Mouse (Mus musculus) heart, adult 11 months (tissue): ENCODE data around the gene Git2.

Experiments used
- DNase-seq: peaks from one replicate; pipeline ENCODE4 v3.0.0; 2022

The Git2 gene

DNA sequence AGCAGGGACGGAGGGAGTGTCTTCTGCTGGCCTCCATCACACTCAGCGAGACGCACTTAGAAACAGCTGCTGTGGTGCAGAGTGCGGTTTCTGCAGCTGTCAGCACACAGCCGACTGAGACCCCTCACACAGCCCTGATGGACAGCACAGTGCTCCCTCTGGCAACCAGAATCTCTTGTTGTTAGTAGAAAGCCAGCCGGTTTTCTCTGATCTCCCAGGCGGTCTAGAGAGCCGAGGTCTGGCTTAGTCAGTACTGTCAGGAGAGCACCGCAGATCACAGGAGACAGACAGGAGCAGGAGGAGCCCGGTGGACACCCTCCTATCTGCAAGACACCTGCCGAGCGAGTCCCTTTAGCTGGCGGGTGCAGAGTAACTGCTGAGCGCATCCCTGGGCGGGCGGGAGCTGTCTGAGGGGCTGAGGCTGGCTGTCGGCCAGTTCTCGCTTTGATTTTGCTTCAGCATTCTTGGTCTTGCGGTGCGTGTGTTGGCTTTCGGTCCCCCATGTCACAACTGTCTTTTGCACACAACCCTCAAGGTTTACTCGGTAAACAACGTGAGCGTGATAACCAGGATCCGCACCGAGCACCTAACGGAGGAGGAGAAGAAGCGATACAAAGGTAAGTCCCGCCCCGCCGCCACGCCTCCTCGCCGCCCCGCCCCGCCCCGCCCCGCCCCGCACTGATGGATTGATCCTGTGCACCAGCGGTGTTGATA lies 21.1 kb upstream of the Git2 start:
- DNase-seq: peak; percentile 91

GRCm38 (mm10) chr5:114795653-114796052 lies 20.3 kb upstream of the Git2 start:
- no peak for DNase-seq

DNA sequence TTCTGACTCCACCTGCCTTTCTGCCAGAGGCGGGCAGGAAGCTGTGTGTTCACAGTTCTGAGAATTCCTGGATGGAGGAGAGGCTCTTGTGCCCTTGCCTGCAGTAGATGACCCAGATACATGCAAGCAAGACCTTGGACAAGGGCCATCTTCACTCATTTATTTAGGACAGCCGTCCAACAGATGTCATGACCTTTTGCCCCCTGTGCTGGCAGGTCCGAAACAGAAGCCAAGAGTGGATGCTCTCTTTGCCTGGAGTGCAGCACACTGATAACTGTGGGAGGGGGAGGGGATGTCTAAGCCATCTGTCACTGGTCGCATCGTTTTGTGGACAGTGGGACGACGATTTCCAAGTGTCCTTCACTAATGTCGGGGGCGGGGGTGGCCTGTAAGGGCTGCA lies 19.9 kb upstream of the Git2 start:
- DNase-seq: no peak

DNA sequence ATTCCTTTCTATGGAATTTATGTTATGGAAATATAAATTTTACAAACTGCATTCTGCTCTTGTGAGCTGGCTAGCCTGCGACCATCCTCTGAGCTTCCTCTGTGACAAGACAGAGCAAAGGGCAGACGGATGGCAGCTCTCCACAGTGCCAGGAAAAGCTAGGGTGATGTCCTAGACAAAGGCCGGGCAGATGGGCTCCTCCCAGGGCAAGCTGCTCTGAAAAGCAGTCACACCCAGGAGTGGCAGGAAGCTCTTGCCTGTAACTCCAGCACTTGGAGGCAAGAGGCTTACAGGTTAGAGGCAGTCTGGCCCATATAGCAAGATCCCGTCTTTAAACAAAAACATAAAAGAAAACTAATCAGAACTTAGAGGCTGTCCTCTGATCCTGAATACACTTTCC lies 19.3 kb upstream of the Git2 start:
- DNase-seq: no peak

DNA sequence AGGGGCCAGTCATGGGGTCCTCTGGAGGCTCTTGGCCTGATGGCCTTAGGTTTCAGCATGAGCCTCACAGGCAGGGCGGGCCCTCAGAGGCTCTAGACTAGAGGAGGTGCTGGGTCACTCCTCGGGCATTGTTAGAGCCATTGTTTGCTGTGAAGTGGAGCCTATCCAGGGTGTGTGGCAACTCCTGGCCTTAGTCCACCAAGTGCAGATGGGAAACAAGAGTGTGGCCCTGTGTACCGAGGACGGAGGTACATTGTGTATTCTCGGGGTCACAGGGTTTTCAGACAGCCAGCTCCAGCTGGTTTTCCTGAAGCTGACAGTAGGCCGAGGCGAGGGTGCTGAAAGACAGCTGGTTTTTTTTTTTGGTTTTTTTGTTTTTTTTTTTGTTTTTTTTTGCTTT lies 18.0 kb upstream of the Git2 start:
- peak; percentile 98 for DNase-seq

GRCm38 (mm10) chr5:114785196-114785595 lies 9.9 kb upstream of the Git2 start:
- DNase-seq: no peak

DNA sequence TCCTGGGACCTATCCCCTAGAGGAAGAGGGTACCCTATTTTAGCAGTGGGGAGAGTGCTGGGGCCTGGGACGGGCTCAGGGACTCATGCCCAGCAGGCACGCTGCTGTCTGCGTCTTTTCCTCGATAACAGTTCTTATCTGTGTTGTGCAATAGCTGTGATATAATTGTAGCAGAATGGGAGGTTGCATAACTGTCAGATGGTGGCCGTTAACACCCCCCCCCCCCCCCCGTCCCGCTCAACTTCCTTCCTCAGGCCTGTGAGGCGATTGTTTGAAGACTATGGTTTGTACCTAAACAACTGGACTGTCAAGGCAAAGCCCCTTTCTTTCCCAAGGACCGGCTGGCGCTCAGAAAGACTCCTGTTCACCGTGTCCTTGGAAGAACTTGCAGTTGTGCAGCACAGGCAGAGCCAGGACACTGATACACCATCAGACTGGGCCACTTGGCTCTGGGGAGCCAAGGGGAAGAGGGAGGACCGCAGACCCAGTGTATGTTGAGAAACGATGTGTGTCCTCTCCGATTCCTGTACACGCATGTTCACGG lies 9.4 kb upstream of the Git2 start:
- DNase-seq: peak; percentile 98

DNA sequence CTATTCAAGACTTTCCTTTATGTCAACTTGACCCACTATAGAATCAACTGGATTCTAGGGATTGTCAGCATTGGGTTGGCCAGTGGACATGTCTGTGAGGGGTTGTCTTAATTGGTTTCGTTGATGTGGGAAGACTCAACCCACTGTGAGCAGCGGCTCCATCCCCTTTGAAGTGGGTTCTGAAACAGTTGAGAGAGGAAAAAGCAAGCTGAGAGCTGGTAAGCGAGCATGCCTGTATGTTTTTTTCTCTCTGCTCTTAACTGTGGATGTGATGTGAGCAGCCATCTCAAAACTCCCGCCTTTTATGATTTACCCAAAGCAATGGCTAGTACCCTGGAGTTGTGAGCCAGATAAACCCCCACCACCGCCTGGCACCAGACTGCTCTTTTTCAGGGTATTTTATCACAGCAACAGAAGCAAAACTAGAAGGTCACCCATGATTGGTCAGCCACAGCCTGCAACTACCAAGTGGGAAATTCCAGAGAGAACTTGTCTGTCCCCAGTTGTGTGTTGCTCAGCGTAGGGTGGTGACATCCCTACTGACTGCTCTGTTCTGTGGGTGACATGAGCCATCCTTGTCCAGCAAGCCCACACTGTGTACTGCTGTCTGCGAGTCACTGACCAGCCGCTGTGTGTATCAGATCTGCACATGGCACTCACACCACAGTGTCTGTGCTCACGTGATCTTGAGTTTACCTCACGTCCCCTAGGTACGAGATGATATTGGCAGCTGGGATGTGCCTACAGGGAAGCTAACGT lies 8.3 kb upstream of the Git2 start:
- peak; percentile 94 for DNase-seq

GRCm38 (mm10) chr5:114782991-114783390 lies 7.7 kb upstream of the Git2 start:
- no peak for DNase-seq

DNA sequence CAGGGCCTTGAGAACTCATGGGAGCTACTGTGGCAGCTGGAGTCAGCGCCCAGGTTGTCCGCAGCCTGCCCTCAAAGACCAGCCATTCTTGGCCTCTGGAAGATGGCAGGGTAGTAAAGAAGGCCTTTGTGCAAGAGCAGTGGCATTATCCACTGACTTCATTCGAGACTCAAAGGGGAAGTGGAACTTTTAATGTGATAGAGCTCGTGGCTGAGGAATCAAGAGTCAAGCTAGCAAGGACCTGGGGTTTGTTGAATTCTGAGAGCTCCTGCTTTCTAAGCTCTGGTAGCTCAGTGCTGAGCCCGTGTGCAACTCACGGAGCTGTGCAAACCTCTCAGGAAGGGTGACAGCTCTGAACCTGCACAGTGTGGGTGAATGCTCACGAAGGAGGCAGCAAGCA lies 5.6 kb upstream of the Git2 start:
- no peak for DNase-seq

- no peak for DNase-seq
These were observed 4.7 kb upstream of the Git2 start for GRCm38 (mm10) chr5:114779956-114780489.

DNA sequence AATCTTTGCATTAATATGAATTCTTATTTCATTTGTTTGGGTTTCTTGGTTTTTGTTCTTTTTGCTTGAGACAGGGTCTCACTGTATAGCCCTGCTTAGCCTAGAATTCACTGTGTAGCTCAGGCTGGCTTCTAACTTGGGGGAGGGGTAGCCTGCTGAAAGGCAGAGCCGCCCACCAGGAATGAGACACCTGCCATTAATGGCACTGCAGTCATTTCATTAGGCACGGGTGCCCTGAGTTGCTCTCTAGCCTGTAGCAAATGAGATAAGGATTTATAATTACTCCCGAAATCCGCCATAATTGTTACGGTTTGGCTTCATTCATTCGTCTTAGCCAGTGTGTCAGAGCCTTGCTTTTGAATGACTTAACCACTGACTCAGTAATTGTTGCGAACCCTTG lies 857 bp upstream of the Git2 start:
- no peak for DNase-seq

DNA sequence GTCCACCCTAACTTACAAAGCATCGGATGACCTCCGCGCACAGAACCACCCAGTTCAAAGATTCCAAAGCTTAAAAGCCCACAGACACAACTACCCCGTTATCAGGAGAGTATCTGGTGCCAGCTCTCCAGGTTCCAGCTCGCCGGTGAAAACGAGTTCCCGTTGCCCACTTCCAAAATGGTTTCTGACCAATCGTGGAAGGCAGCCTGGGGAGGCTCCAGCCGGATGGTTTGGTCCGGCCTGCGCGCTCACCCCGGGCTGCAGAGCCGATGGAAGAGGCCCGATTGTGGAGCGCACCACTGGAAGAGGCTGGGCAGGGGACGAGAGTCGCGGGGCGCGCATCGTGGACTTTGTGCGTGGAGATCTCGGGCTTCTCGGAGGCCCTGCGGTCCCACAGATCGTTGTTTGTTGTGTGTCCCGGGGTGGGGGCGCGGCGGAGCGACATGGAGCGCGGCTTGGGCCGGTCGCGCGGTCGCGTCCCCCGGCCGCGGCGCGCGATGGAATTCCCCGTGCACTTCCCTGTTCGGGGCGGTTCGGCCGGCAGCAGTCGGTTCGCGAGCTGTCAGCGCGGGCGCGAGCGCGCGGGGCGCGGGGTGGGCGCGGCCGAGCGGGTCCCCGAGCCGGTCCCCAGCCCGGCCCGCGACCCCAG lies 790 bp downstream of the Git2 start, which contains the start of gene Ankrd13a:
Gene Ankrd13a (plus strand): TSS at position 275 of the 649 bp plus-strand sequence.
- DNase-seq: peak; percentile 99

DNA sequence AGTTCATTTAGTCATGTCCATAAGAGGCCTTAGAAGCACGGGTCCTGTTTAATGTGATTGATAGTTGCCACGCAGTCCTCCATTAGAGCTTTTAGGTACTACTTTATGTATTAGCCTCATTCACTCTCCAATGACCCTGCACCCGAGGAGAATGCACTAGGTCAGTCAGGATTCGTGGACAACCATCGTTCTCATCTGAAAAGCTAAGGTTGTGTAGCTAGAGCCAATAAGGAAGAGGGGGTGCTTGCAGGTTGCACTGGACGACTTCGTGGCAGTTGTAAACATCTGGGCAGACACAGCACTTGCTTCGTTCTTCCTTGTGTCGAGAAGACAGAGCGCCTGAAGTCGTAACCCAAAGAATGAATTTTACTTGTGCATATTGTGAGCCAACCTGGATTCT lies 1.5 kb downstream of the Git2 start:
- peak; percentile 93 for DNase-seq

DNA sequence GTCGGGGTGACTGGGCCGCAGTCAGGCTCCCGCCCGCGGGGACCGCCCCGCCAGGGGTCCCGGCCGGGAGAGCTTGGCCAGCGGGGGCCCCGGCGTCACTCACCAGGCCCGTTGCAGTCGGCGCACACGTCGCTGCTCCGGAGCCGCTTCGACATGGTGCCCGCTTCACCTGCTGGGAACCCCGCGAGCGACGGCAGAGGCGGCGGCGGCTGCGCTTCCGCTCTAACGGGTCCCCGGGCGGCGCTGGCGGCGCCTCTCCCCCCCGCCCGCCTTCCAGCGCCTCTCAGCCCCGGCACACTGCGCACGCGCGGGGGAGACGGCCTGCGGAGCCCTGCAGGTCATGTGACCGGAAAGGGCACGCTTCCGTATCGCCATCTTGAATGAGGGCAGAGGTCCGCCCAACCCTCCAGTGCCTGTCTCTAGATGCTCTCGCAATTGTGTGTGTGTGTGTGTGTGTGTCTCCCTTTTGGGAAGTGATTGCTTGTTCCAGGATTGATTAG lies 2.1 kb downstream of the Git2 start:
- DNase-seq: peak; percentile 100

- DNase-seq: no peak
These were observed 2.7 kb downstream of the Git2 start for GRCm38 (mm10) chr5:114772456-114773203.

DNA sequence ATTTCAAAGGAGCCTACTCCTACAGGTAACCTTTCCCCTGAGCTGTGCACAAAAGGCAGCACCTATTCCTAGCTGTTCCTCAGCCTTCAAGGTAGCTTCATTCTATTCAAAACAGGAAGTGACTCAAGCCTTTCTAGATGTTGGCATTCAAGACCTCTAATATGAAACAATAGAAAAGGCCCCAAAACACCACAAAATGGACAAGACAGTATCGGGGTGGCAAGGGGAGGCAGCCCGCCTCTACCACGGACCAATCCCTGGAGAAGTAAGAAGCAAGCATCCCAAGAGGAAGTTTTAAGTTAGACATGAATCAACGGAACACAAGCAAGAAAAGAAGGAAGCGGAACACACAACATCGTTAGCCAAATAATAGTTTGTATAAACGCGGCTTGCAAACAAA lies 3.5 kb downstream of the Git2 start:
- peak; percentile 84 for DNase-seq

DNA sequence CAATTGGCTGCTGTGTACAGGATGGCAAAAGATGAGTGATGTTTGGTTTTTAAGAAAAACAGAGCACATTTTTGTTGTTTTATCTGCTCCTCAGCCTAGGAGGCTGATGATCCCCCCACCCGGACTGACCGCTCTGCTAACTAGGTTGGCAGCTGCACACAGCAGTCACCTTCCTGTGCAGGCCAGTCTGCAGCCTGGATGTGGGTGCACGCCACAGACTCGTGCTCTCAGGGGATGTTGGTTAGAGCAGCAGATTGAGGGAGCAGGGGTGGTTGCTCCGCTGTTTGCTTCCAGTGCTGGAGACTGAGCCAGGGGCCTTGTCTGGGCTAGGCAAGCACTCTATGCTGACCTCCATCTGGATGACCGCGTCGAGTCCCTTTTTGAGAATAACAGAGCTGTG lies 5.5 kb downstream of the Git2 start:
- no peak for DNase-seq

DNA sequence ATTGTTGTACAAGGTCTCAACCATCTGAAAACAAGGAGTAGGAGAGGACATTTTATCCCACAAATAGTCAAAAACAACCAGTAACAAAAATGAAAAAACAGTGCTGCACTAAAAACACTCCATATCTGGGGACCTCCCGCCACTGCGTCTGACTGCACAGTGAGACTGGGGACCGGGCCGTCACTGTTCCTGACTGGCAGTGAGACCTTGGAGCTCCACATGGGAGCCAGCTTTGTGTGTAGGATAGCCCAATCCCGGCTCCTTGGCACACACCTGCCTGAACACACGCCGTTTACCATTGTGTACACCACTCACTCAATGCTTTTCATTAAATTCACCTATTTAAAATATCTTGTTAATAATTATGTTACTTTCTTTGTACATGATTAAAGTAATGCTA lies 8.1 kb downstream of the Git2 start:
- no peak for DNase-seq

GRCm38 (mm10) chr5:114766686-114767085 lies 8.6 kb downstream of the Git2 start:
- no peak for DNase-seq

DNA sequence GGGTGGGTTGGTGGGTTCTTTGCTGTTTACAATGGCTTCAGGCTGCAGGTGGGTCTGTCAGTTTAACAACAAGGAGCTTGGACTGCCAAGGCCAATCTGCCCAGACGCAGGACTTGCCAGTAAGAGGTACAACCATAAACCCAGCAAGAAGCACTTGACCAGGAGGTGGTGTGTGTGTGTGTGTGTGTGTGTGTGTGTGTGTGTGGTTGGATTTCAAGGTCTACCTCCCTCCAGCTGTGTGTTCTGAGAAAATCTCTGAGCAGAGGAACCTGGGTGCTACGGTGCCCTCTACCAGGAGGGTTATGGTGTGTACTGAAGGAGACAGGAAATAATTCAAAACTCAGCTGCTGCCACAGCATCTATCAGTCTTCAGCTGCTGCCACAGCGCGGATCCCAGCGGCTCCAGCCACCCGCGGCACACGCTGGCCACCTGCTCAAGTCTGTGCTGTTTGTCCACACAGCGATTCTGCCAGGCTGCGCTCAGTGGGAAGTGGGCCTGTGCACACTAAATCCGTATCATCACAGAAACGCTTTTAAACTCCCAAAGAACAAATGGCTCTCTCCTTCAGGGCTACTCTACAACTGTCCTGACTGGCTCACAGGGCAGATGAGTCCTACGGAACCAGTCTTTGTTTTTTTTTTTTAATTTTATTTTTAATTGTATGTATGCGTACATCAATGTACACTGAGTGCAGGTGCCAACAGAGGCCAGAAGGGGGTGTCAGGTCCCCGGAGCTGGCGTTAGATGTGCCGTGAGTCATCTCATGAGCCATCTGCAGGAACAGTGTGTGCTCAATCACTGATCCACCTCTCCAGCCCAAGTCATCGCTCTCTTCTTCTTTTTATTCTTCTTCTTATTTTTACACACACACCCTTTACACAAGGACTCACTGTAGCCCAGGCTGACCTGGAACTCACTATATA lies 10.2 kb downstream of the Git2 start:
- DNase-seq: peak; percentile 86
